Mouse (Mus musculus): ENCODE data around the gene Gm17349. TPM values are rescaled to one million over a fixed set of nuclear protein-coding genes. Genes with fewer than 3 reads are reported as not detected.
A peak's percentile ranks its signal among the peaks of the same experiment; 100 is the strongest.

The Gm17349 gene
- polyA plus RNA-seq, 1 experiment from 2014 or later = not detected

DNA sequence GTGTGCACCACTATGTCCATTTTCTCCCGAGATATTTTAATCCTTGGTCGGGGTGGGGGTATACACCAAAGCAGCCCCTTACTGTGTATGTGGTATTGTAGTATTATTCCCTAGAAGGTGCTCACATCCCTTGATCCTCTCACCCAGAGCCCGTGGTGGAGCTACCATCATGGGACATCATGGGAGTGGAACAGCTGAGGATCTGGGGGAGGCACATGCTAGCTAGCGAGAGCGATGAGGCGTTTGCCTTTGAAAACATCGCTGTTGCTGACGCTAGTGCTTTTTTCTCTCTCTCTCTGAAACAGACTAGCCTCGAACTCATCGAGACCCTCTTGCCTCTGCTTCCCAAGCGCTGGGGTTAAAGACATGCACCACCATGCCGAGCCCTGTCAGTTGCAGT, 11.5 kb upstream of the Gm17349 start:
- no peaks in the 10 kb centered on the region for H3K9me3 ChIP-seq
- H3K4me3 ChIP-seq = no peak overlapping the region
- peaks cover 16% of the 10 kb centered on the region; the same call in 1 of the 2 replicates for H3K4me1 ChIP-seq
- ATAC-seq (ENCODE audit: insufficient number of reproducible peaks, insufficient read depth, low FRiP score, low TSS enrichment, low read depth) = no peak
- no peak overlapping the region for H3K27ac ChIP-seq
- no peaks in the 10 kb centered on the region for H3K27me3 ChIP-seq
- WGBS = 84% methylated on average over 12 of the region's 12 CpGs
- H3K9ac ChIP-seq = no peak overlapping the region
- H3K36me3 ChIP-seq = peaks cover 58% of the 10 kb centered on the region
- no peak overlapping the region for H3K4me2 ChIP-seq

DNA sequence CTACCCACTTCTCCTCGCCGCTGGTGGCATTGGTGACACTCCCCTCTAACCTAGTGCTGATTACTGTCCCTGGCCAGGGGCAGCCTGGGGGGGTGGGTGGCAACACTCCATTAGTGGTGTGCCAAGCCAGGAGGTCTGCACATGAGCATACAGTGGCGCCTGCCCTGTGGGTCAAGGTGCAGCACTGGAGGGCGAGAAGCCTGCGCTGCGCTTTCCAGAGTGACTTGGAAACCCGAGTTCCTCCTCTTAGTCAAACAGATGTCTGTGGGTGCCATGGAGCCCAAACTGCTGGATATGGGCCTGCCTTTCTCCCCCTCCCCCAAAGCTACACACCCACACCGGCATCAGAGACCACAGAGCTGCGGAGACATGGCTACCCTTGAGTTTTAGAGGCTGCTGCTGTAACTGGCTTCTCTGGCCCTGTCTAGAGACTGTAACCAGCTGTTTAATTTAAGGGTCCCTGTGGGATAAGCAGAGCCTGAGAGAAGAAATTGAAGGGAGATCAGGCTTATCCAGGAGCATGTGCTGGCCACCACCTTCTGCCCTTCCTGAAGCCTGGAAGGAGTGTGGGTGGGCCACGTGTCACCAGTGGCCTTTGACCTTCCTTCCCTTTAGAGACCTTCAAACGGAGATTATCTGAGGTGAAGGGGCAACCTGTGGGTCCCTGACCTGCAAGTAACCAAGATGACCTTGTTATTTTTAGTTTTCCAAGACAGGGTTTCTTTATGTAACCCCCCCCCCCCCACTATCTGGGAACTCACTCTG, 10.9 kb upstream of the Gm17349 start:
- H3K9me3 ChIP-seq = no peaks in the 10 kb centered on the region
- H3K36me3 ChIP-seq = peaks cover 62% of the 10 kb centered on the region
- H3K4me1 ChIP-seq = peaks cover 16% of the 10 kb centered on the region; the same call in 1 of the 2 replicates
- no peak for ATAC-seq (ENCODE audit: insufficient number of reproducible peaks, insufficient read depth, low FRiP score, low TSS enrichment, low read depth)
- 0 out of 2 replicates have a peak overlapping the region, but pooled peaks have one; percentile 21 for H3K9ac ChIP-seq
- no peak overlapping the region for H3K4me3 ChIP-seq
- H3K4me2 ChIP-seq = no peak overlapping the region
- no peak overlapping the region for H3K27ac ChIP-seq
- H3K27me3 ChIP-seq = no peaks in the 10 kb centered on the region
- WGBS = 50% methylated on average over 11 of the region's 11 CpGs

DNA sequence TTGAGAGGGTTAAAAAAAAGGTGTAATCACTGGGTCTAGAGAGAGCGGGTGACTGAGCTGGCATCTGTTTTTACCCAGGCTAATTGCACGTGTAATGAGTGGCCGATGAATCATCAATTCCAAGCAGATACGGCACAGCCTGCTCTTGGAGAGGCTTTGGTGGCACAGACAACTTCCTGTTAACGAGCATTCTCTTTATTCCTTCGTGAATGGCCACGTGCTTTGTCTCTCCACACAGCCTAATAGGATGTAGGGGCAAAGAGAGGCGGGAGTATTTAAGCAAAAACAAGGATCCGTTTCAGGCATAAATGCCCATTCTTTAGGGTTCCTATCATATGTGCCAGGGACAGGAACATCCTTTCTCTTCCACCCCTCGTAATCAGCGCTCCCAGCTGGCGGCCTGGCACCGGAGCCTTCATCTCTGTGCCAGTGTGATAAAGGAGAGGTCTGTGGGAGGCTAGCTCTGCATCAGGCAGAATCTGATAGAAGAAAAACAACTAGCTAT, 10.1 kb upstream of the Gm17349 start:
- Histone ChIP-seq H3K27ac (no peak overlapping the region), H3K4me3 (no peak overlapping the region), H3K4me2 (no peak overlapping the region), H3K4me1 (peaks cover 16% of the 10 kb centered on the region; the same call in 1 of the 2 replicates), H3K9ac (no peak overlapping the region), H3K27me3 (no peaks in the 10 kb centered on the region), H3K36me3 (peaks cover 69% of the 10 kb centered on the region), H3K9me3 (no peaks in the 10 kb centered on the region)
- no peak for ATAC-seq (ENCODE audit: insufficient number of reproducible peaks, insufficient read depth, low FRiP score, low TSS enrichment, low read depth)
- 76% methylated on average over 13 of the region's 13 CpGs for WGBS

DNA sequence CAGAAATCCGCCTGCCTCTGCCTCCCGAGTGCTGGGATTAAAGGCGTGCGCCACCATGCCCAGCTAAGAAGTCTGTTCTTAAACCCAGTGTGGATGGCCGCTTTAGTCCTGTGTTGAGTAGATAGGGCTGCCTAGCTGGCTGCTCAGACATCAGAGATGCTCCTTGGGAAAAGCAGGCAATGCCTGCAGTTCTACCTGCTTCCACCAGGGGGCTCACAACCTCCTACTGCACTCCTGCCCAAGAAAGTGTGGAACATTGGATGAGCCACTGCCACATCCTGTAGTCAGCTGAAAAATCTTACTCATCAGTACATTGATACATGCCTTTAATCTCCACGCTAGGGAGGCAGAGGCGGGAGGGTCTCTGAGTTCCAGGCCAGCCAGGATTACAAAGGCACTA, 9.6 kb upstream of the Gm17349 start:
- WGBS = 65% methylated on average over 7 of the region's 7 CpGs
- H3K27ac ChIP-seq = no peak overlapping the region
- H3K9ac ChIP-seq = no peak overlapping the region
- H3K36me3 ChIP-seq = peaks cover 75% of the 10 kb centered on the region
- no peak; the same call in 1 of the 2 replicates for ATAC-seq (ENCODE audit: insufficient number of reproducible peaks, insufficient read depth, low FRiP score, low TSS enrichment, low read depth)
- no peak overlapping the region for H3K4me3 ChIP-seq
- H3K4me2 ChIP-seq = no peak overlapping the region
- no peaks in the 10 kb centered on the region for H3K9me3 ChIP-seq
- H3K4me1 ChIP-seq = peaks cover 16% of the 10 kb centered on the region; the same call in 1 of the 2 replicates
- no peaks in the 10 kb centered on the region for H3K27me3 ChIP-seq

DNA sequence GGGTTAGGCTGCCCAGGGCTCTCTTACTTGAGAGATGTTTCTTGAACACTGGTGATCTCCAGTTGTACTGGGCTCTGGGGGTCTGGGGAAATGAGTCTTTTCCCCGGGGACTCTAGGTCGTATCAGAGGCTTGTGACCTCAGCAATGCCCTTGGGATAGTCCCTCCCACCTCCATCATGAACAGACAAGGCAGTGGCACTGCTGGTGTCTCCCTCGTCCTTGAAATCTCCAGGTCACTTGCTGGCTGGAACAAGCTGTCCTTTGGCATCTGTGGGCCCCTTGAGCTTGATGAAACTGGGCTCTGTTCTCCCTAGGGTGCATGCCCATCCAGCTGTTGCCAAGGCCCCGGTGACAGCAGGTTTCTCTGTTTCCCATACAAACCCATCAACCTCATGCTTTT, 8.9 kb upstream of the Gm17349 start:
- H3K36me3 ChIP-seq = peaks cover 81% of the 10 kb centered on the region
- H3K4me2 ChIP-seq = no peak overlapping the region
- peaks cover 16% of the 10 kb centered on the region; the same call in 1 of the 2 replicates for H3K4me1 ChIP-seq
- H3K9ac ChIP-seq = no peak overlapping the region
- no peaks in the 10 kb centered on the region for H3K27me3 ChIP-seq
- ATAC-seq (ENCODE audit: insufficient number of reproducible peaks, insufficient read depth, low FRiP score, low TSS enrichment, low read depth) = no peak
- no peak overlapping the region for H3K4me3 ChIP-seq
- WGBS = 63% methylated on average over 4 of the region's 4 CpGs
- H3K9me3 ChIP-seq = no peaks in the 10 kb centered on the region
- H3K27ac ChIP-seq = no peak overlapping the region

DNA sequence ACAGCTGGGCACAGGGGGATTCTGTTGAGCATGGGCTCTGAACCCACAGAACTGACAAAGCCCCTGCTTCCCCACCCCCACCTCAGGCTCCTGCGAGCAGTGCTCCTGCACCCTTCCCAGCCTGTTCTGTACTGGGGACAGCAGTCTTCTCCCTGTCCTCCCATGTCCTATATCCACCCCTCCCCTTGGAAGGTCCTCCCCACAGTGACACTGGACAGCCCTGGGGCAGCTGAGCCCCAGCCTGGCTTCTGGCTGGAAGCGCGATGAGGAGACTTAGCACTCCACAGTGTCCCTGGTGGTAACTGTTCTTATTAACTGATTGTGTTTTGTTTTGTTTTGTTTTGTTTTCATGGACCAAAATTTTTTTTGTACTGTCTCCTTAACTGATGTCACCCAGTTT, 8.3 kb upstream of the Gm17349 start:
- Histone ChIP-seq H3K4me1 (peaks cover 16% of the 10 kb centered on the region; the same call in 1 of the 2 replicates), H3K9ac (no peak overlapping the region), H3K27ac (no peak overlapping the region), H3K9me3 (no peaks in the 10 kb centered on the region), H3K27me3 (no peaks in the 10 kb centered on the region), H3K36me3 (peaks cover 81% of the 10 kb centered on the region), H3K4me2 (no peak overlapping the region), H3K4me3 (no peak overlapping the region)
- no peak for ATAC-seq (ENCODE audit: insufficient number of reproducible peaks, insufficient read depth, low FRiP score, low TSS enrichment, low read depth)
- WGBS = 86% methylated on average over 3 of the region's 3 CpGs

DNA sequence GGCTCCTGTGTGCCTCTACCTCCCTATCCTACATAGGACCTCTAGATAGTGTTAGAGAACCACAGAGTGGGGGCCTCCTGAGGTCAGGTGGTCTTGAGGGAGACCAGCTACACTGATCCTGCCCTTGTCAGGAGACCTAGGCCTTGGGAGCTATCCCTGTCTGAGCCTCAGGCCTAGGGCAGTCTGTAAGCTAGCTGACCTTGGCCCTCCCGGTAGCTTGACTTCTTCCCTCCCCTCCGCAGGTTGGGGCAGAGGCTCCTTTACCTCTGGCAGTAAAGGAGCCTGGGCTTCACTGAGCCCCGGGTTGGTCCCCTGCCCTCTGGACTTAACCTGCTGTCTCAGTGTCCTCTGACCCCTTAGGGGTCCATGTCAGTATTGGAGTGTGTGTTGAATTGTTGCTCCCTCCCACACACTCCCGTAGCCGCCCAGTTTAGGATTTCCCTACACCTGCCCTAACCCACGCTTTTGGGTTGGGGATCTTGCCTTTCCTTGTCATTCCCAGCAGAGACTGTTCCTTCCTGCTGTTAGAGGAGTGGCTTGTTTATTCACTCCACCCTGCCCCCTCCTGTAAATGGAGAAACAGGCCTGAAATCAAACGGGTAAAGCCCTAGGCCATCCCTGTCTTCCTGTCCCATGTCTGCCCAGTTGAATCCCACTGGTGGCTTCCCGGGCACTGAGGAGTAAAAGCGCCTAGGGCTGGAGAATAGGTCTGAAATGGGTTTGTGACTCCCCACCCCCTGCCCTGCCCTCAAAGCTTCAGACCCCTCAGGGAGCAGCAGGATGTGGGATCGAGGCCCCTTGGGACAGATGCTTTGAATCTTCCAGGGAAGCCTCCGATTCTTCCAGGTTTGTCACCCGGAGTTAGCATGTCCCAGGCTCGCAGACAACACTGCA, 7.6 kb upstream of the Gm17349 start:
- Histone ChIP-seq H3K9ac (no peak overlapping the region), H3K36me3 (peaks cover 81% of the 10 kb centered on the region), H3K27me3 (no peaks in the 10 kb centered on the region), H3K4me1 (peaks cover 16% of the 10 kb centered on the region; the same call in 1 of the 2 replicates), H3K27ac (no peak overlapping the region), H3K9me3 (no peaks in the 10 kb centered on the region), H3K4me2 (no peak overlapping the region), H3K4me3 (no peak overlapping the region)
- WGBS = 56% methylated on average over 13 of the region's 13 CpGs
- ATAC-seq (ENCODE audit: insufficient number of reproducible peaks, insufficient read depth, low FRiP score, low TSS enrichment, low read depth) = peak; percentile 27; the same call in 1 of the 2 replicates

DNA sequence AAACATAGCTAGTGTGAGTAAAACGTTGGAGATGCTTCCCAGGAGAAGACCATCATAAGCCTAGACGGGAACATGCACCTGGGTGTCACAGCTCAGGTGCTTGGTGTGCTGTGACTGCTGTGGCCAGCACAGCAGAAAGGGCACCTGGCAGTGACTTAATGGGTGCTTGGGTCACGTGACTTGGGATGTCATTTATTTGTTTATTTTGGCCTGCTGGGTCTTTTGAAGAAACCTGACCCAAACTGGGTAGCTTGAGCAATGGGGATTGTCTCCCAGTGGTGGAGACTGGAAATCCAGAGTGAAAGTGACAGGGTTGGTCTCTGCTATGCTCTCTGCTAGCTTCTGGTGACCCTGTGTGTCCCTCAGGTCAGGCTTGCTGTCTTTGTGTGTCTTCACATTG, 6.2 kb upstream of the Gm17349 start:
- 76% methylated on average over 3 of the region's 3 CpGs for WGBS
- Histone ChIP-seq H3K27ac (no peak overlapping the region), H3K36me3 (peaks cover 91% of the 10 kb centered on the region), H3K4me2 (no peak overlapping the region), H3K27me3 (no peaks in the 10 kb centered on the region), H3K9ac (no peak overlapping the region), H3K4me1 (peaks cover 10% of the 10 kb centered on the region; the same call in 1 of the 2 replicates), H3K4me3 (no peak overlapping the region), H3K9me3 (no peaks in the 10 kb centered on the region)
- no peak for ATAC-seq (ENCODE audit: insufficient number of reproducible peaks, insufficient read depth, low FRiP score, low TSS enrichment, low read depth)

DNA sequence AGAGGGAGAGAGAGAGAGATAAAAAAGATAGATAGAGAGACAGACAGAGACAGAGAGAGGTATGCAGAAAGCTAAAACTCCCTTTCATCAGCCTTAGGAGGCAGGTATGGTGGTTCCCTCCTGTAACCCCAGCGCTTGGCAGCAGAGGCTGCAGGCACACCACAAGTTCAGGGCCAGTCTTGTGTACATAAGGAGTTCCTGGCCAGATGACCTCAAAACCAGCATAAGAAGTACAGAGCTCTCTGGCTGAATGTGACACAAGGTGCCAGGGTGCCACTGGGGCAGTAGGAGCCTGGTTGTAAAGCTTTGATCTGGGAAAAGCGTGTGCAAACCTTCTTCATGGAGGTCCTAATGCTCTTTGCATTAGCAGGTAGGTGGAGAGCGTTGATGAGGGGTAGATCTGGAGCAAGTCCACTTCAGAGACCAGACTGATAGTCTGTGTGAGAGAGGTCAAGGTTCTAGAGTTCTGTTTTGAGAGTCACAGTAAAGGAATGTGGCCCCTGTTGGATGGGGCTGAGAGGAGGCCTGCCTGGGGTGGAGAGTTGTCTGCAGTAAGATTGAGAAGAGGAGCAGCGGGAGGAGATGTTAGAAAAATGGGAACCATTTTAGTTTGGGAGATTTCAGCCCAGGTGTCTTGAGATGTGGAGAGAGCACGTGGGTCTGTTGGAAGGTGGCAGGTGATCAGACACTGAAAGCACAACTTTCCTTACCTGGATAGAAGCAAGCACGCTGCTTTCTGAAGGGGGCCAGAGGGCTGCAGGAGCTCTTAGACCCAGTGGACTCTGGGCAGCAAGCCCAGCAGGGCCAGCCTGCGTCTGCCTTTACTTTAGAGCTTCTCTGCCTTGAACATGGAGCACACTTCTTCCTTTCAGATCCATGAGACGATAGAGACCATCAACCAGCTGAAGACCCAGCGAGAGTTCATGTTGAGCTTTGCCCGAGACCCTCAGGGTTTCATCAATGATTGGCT, 5.2 kb upstream of the Gm17349 start:
- Histone ChIP-seq H3K4me3 (no peak overlapping the region), H3K4me2 (no peak overlapping the region), H3K27me3 (no peaks in the 10 kb centered on the region), H3K9ac (no peak overlapping the region), H3K4me1 (peaks cover 6% of the 10 kb centered on the region; the same call in 1 of the 2 replicates), H3K36me3 (peaks cover 97% of the 10 kb centered on the region), H3K27ac (no peak overlapping the region), H3K9me3 (no peaks in the 10 kb centered on the region)
- 91% methylated on average over 10 of the region's 10 CpGs for WGBS
- no peak for ATAC-seq (ENCODE audit: insufficient number of reproducible peaks, insufficient read depth, low FRiP score, low TSS enrichment, low read depth)

DNA sequence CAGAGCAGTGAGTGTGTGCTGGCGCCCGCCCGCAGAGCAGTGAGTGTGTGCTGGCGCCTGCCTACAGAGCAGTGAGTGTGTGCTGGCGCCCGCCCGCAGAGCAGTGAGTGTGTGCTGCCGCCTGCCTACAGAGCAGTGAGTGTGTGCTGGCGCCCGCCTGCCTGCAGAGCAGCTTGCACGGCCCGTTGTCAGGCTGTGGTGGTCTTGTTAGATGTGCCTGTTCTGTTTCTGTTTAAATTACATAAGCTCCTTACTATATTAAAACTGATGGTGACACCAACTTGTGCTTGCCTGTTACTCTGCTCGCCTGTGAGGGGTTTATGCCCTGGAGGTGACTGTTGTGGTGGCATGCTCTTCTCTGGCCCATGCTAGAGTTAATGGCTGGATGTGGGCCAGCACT, 2.9 kb upstream of the Gm17349 start:
- Histone ChIP-seq H3K27ac (no peak overlapping the region), H3K4me2 (no peak overlapping the region), H3K27me3 (no peaks in the 10 kb centered on the region), H3K4me3 (no peak overlapping the region), H3K36me3 (peaks cover 87% of the 10 kb centered on the region), H3K9me3 (no peaks in the 10 kb centered on the region), H3K4me1 (peaks cover 21% of the 10 kb centered on the region), H3K9ac (no peak overlapping the region)
- 94% methylated on average over 13 of the region's 13 CpGs for WGBS
- no peak for ATAC-seq (ENCODE audit: insufficient number of reproducible peaks, insufficient read depth, low FRiP score, low TSS enrichment, low read depth)
